Mouse (Mus musculus) kidney, postnatal 0 days (tissue): ENCODE data around the gene Slamf7. TPM values are rescaled to one million over a fixed set of nuclear protein-coding genes. Genes with fewer than 3 reads are reported as not detected.

Experiments
- ATAC-seq: fragments of 200-750 bp; cut with Nextera tagmentation; replicated peaks from 2 replicates; pipeline ENCODE4 v1.8.0; 2017; ENCODE audit warnings: low read depth, moderate number of reproducible peaks, moderate TSS enrichment, moderate library complexity; ENCODE audit not compliant: low FRiP score
- DNase-seq: peaks from one replicate; pipeline ENCODE4 v3.0.0-alpha.2; 2016; ENCODE audit warnings: low spot score
- H3K27ac ChIP-seq: fragments of 300-500 bp; sonication (generic); 2 replicates; pipeline ENCODE4 v1.5.1; 2014; ENCODE audit warnings: mild to moderate bottlenecking
- H3K27me3 ChIP-seq: fragments of 300-500 bp; sonication (generic); 2 replicates; pipeline ENCODE4 v1.6.1; 2014; ENCODE audit warnings: low read length, mixed read lengths; ENCODE audit not compliant: insufficient read depth
- H3K36me3 ChIP-seq: fragments of 300-500 bp; sonication (generic); 2 replicates; pipeline ENCODE4 v1.6.1; 2014; ENCODE audit warnings: low read length, mixed read lengths; ENCODE audit not compliant: insufficient read depth
- H3K4me1 ChIP-seq: fragments of 300-500 bp; sonication (generic); replicated peaks from 2 replicates; pipeline ENCODE4 v1.6.1; 2014; ENCODE audit warnings: antibody characterized with exemption, low read length, mixed read lengths; ENCODE audit not compliant: insufficient read depth
- H3K4me2 ChIP-seq: fragments of 300-500 bp; sonication (generic); 2 replicates; pipeline ENCODE4 v1.6.1; 2014; ENCODE audit warnings: mild to moderate bottlenecking, low read length, moderate library complexity, mixed read lengths
- H3K4me3 ChIP-seq: fragments of 300-500 bp; sonication (generic); replicated peaks from 2 replicates; pipeline ENCODE4 v1.5.1; 2014; ENCODE audit warnings: low read depth, low read length
- H3K9ac ChIP-seq: fragments of 300-500 bp; sonication (generic); 2 replicates; pipeline ENCODE4 v1.6.1; 2014; ENCODE audit warnings: low read depth, low read length
- H3K9me3 ChIP-seq: fragments of 300-500 bp; sonication (generic); replicated peaks from 2 replicates; pipeline ENCODE4 v1.6.1; 2016; ENCODE audit warnings: low read length, inconsistent platforms, mixed read lengths
- CTCF ChIP-seq: IDR thresholded peaks from 2 replicates; pipeline ENCODE4 v1.5.1; 2016; ENCODE audit warnings: antibody characterized with exemption, low read depth, mild to moderate bottlenecking, moderate library complexity
- WGBS: fragments of 180-500 bp; shearing (Covaris S2); extraction: QIAGEN DNeasy Blood & Tissue Kit; methylation state at CpG from one replicate; pipeline ENCODE4 v1.1.7; 2014; 5-methylcytosine and 5-hydroxymethylcytosine counted together
- polyA plus RNA-seq: library from polyadenylated mRNA; unstranded; fragments of >200 nt; fragmentation: Nextera tagmentation; extraction: Ambion mirVana; gene quantifications from 2 replicates; pipeline ENCODE4 v1.2.1, GENCODE M21; 2015

Gene Slamf7
- polyA plus RNA-seq, 1 experiment from 2014 or later, result not detected

DNA sequence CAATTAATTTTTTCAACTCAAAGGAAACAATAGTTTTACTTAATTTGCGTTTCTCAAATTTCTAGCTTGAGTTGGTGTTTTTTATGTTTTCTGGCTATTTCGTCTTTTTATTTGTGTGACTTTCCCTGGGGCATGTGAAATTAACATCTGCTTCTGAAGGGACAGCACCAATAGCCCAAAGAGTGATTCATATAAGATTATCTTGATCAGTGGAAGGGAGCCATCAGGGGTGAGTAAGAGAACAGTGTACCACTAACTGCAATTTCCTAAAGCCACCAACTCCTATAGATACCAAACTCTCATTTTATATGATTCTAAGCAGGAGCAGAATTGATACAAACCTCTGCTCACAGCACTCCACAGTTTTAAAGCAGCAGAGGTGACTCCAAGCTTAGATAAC is 10.9 kb upstream of the Slamf7 start:
- Histone ChIP-seq H3K36me3 (no peaks in the 10 kb centered on the region), H3K27me3 (no peaks in the 10 kb centered on the region), H3K4me2 (no peak overlapping the region), H3K4me1 (no peaks in the 10 kb centered on the region), H3K9me3 (no peaks in the 10 kb centered on the region), H3K9ac (no peak overlapping the region), H3K4me3 (no peak overlapping the region), H3K27ac (no peak overlapping the region)
- no peak for ATAC-seq
- no peak for DNase-seq
- no peak for TF ChIP-seq CTCF
- WGBS, result 87% methylated on average over 2 of the region's 2 CpGs

DNA sequence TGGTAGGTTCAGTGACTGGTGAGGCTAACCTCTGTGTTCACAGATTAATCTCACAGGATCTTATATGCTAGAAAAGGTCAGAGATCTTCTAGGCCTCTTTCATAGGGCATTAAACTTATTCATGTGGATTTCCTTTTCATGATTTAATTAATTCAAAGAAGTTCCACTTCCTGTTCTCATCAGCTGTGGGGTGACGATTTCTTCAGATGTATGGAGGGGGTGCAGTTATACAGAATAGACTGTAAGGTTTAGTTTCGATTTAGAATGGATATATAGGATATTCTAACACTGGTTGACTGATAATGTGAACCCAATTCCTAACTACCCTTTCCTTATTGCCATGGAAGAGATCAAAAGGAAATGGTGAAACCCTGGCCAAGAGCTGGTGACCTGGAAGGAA is 8.6 kb upstream of the Slamf7 start:
- TF ChIP-seq CTCF, result no peak
- ATAC-seq (no peak), DNase-seq (no peak)
- 71% methylated on average over 2 of the region's 2 CpGs for WGBS
- Histone ChIP-seq H3K4me1 (no peaks in the 10 kb centered on the region), H3K9ac (no peak overlapping the region), H3K36me3 (no peaks in the 10 kb centered on the region), H3K27ac (no peak overlapping the region), H3K27me3 (no peaks in the 10 kb centered on the region), H3K4me3 (no peak overlapping the region), H3K4me2 (no peak overlapping the region), H3K9me3 (no peaks in the 10 kb centered on the region)

DNA sequence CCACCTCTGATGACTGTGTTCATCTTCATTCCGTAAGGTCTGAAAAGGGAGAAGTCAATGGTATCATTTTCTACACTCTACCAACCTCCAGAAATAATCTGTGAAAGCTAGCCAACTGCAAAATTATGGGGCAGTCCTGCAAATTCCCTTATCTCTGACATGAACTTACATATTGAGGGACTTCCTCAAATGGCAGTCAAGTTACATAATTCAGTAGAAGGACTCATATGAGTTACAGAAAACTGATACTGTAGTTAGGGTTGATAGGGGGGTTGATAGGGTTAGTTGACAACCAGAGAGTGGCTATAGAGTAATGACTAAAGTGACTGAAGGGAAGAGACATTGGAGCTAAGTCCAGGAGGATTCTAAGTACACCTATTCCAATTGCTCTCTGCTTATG is 7.6 kb upstream of the Slamf7 start:
- Histone ChIP-seq H3K27ac (no peak overlapping the region), H3K4me2 (no peak overlapping the region), H3K9ac (no peak overlapping the region), H3K4me1 (no peaks in the 10 kb centered on the region), H3K4me3 (no peak overlapping the region), H3K36me3 (no peaks in the 10 kb centered on the region), H3K9me3 (no peaks in the 10 kb centered on the region), H3K27me3 (no peaks in the 10 kb centered on the region)
- ATAC-seq (no peak), DNase-seq (no peak)
- WGBS, result 93% methylated on average over 1 of the region's 1 CpGs
- no peak for TF ChIP-seq CTCF

DNA sequence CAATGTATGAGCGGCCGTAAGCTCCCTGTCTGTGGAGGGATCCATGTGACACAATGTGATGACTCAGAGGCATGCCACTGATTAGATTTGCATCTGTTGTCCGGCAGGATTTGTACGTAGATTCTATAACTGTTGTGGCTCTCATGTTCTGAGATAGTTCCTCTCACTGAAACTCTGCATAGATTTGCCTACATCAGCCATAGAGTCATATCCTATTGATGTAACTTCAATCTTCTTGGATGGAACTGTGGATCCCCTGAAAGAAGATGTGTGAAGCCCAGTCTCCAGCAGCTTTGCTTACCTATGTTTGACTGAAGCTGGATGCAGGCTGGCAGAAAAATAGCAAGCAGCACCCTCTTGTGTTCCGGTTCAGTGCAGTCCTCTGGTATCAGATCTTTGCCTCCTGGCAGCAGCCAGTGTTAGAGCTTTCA is 5.7 kb upstream of the Slamf7 start:
- ATAC-seq (no peak), DNase-seq (no peak)
- no peaks in the 10 kb centered on the region for H3K27me3 ChIP-seq
- H3K9ac ChIP-seq, result no peak overlapping the region
- H3K4me2 ChIP-seq, result no peak overlapping the region
- no peaks in the 10 kb centered on the region for H3K4me1 ChIP-seq
- no peak overlapping the region for H3K4me3 ChIP-seq
- H3K9me3 ChIP-seq, result no peaks in the 10 kb centered on the region
- TF ChIP-seq CTCF, result no peak
- no peak overlapping the region for H3K27ac ChIP-seq
- no peaks in the 10 kb centered on the region for H3K36me3 ChIP-seq
- WGBS, result 60% methylated on average over 5 of the region's 5 CpGs

DNA sequence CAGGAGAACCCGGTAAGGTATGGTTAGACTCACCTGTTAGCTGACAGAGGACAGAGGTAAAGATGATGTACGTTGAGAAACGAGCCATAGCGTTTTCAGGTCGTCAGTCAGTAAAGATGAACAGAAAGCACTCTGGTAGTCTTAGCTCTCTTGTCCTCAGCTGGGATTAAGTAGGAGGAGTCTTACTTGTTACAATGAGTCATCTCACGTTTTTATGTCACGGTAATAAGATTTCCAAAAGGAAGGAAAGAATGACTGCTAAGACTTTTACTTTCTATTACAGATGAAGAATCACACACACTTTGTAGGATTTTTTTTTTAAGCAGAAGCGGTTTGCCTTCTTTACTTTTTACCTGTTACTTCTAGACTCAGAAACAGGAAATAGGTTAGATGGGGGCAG is 4.0 kb downstream of the Slamf7 start:
- DNase-seq (no peak), ATAC-seq (no peak)
- no peaks in the 10 kb centered on the region for H3K9me3 ChIP-seq
- H3K36me3 ChIP-seq, result no peaks in the 10 kb centered on the region
- no peak overlapping the region for H3K4me3 ChIP-seq
- no peak overlapping the region for H3K27ac ChIP-seq
- 77% methylated on average over 8 of the region's 8 CpGs for WGBS
- H3K9ac ChIP-seq, result no peak overlapping the region
- no peak overlapping the region for H3K4me2 ChIP-seq
- no peak for TF ChIP-seq CTCF
- H3K27me3 ChIP-seq, result no peaks in the 10 kb centered on the region
- no peaks in the 10 kb centered on the region for H3K4me1 ChIP-seq

DNA sequence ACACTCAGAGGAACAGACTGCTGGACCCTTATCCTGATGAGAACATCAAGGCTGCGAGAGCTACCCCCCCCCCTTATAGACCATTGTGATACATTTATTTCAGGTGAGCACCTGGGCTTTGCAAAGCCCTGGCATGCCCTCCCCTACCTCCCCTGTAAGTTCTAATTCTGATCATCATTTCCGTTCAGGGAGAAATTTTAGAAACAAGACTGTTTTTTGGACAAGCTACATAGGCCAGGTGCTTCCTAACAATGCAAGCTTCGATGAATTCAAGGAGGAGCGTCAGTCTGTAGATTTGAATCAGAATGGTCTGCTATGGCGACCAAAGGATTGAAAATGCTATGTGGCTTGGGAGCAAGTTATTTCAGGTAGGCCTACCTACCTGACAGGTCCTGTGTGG is 5.1 kb downstream of the Slamf7 start:
- no peaks in the 10 kb centered on the region for H3K9me3 ChIP-seq
- no peak overlapping the region for H3K4me3 ChIP-seq
- DNase-seq (no peak), ATAC-seq (no peak)
- no peak overlapping the region for H3K4me2 ChIP-seq
- no peak overlapping the region for H3K27ac ChIP-seq
- 86% methylated on average over 5 of the region's 5 CpGs for WGBS
- no peaks in the 10 kb centered on the region for H3K27me3 ChIP-seq
- no peaks in the 10 kb centered on the region for H3K4me1 ChIP-seq
- TF ChIP-seq CTCF, result no peak
- no peaks in the 10 kb centered on the region for H3K36me3 ChIP-seq
- H3K9ac ChIP-seq, result no peak overlapping the region

DNA sequence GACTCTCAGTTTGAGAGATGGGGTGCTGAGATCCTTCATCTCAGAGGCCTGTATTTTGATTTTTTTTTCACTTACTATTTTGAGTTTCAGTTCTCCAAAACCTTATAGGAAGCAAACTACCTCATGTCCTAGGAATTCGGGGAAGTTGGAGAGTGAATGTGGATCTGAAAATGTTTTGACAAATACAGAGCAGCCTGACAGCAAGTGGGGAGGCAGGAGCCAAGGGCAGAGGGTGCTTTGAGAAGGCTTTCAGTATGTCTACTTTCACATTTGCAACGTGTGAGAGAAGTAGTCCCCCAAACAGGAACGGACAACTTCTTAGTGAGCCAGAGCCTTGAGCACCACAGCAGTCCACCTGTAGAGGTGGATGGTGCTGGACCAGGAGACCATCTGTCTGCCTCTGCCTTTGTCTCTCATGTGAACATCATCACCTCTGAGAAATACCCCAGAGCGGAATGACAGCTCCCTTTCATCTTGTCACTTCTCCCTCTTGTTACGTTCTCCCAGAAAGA is 6.3 kb downstream of the Slamf7 start:
- Histone ChIP-seq H3K4me3 (no peak overlapping the region), H3K4me2 (no peak overlapping the region), H3K27ac (no peak overlapping the region), H3K9me3 (no peaks in the 10 kb centered on the region), H3K4me1 (no peaks in the 10 kb centered on the region), H3K27me3 (no peaks in the 10 kb centered on the region), H3K9ac (no peak overlapping the region), H3K36me3 (no peaks in the 10 kb centered on the region)
- DNase-seq (no peak), ATAC-seq (no peak)
- TF ChIP-seq CTCF, result no peak
- WGBS, result 62% methylated on average over 5 of the region's 5 CpGs
